8 mouse cellular contexts compared by ENCODE assay signal in the genomic region with DNA sequence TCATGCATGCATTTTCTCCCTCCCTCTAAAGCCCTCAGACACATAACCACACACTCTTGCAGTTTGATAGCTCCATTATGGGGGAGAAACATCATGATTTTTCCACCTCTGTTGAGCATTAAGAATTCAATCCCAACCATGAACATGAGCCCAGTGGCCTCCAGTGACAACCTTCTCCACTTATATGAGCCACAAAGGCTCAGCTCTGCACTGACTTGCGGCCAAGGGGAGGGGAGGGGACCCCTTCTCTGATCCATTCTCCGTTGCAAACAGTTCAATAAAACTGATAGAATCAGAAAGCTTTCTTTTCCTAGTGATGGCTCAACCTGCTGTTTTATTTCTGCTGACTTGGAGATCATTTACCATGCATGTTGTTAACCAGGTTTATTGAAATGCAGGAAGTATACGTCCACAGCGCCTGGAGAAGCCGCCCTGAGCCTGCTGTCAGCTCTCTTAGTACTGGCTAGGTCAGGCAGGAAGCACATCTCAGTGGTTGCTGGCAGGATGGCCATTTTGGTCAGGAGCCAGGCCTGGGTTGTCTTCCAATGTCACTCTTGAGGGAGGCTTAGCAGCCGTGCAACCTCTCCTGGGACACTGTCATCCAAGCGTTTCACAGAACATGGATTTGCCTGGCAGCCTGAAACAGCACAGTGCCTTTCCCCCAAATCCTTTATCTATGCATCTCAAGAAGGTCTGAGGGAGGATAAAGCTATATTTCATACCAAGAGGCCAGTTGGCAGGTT.
DNase-seq lines count a peak whose midpoint lies in the region; ATAC-seq lines count a peak whose summit lies in the region.

No protein-coding gene starts in this region.

- peak; percentile 70 for DNase-seq in hindbrain, embryonic 14.5 days (ENCODE audit: low spot score)
- DNase-seq in hindbrain, embryonic 10.5 days (ENCODE audit: low spot score): no peak
- peak; percentile 52 to 54 for DNase-seq in adrenal gland, postnatal 36 days
- peak; percentile 67 for DNase-seq in gastrocnemius, postnatal 25 days
- peak; percentile 63 for DNase-seq in kidney, postnatal 14 days
- DNase-seq in spleen, adult 12 weeks (ENCODE audit: low spot score): no peak
- DNase-seq in spleen, postnatal 36 days (ENCODE audit: low spot score in 2 of 2): no peak

- no peak overlapping the region; the same call in 1 of the 2 replicates for H3K27ac ChIP-seq in hindbrain, embryonic 14.5 days
- no peak overlapping the region for H3K27ac ChIP-seq in hindbrain, embryonic 10.5 days

- ATAC-seq in hindbrain, embryonic 14.5 days (ENCODE audit: low FRiP score): no peak
- no peak for ATAC-seq in activated CD4-positive, CD25-positive, alpha-beta regulatory T cell, adult 4 months

- no peaks in the 10 kb centered on the region for H3K27me3 ChIP-seq in hindbrain, embryonic 14.5 days (ENCODE audit: control insufficient read depth, insufficient read depth, low read length)
- H3K27me3 ChIP-seq in hindbrain, embryonic 10.5 days (ENCODE audit: insufficient read depth, poor library complexity, severe bottlenecking): peaks cover 20% of the 10 kb centered on the region

- H3K9ac ChIP-seq in hindbrain, embryonic 14.5 days: 0 out of 2 replicates have a peak overlapping the region, but pooled peaks have one; percentile 12

- 44% methylated on average over 7 of the region's 7 CpGs for WGBS in hindbrain, embryonic 14.5 days
- WGBS in hindbrain, embryonic 10.5 days: 80% methylated on average over 7 of the region's 7 CpGs

- H3K4me3 ChIP-seq in hindbrain, embryonic 14.5 days (replicated peaks; ENCODE audit: low read length): no peak overlapping the region
- H3K4me3 ChIP-seq in hindbrain, embryonic 10.5 days: no peak overlapping the region

- H3K4me1 ChIP-seq in hindbrain, embryonic 14.5 days (replicated peaks; ENCODE audit: control insufficient read depth, insufficient read depth, low read length): peaks cover 13% of the 10 kb centered on the region
- H3K4me1 ChIP-seq in hindbrain, embryonic 10.5 days (replicated peaks): peaks cover 12% of the 10 kb centered on the region

- no peak overlapping the region for H3K4me2 ChIP-seq in hindbrain, embryonic 14.5 days (replicated peaks)

- no peaks in the 10 kb centered on the region for H3K36me3 ChIP-seq in hindbrain, embryonic 14.5 days (replicated peaks; ENCODE audit: control insufficient read depth, insufficient read depth)
- H3K36me3 ChIP-seq in hindbrain, embryonic 10.5 days: no peaks in the 10 kb centered on the region

- H3K9me3 ChIP-seq in hindbrain, embryonic 14.5 days (ENCODE audit: control insufficient read depth, low read length): no peaks in the 10 kb centered on the region
- H3K9me3 ChIP-seq in hindbrain, embryonic 10.5 days: no peaks in the 10 kb centered on the region

Comparison
In these comparisons a context has a peak if more than half of its experiments do, and no peak if none do; other contexts are left out.
1. DNase-seq: peak in hindbrain, embryonic 14.5 days (single experiment), adrenal gland, postnatal 36 days (2 of 2), gastrocnemius, postnatal 25 days (single experiment) and kidney, postnatal 14 days (single experiment); none in hindbrain, embryonic 10.5 days (single experiment), spleen, adult 12 weeks (single experiment) and spleen, postnatal 36 days (0 of 2).